Mouse (Mus musculus) E14TG2a.4 (cell line): ENCODE measurements at regions not wholly inside any gene's neighbourhood (a gene's known extent, or its start where the extent isn't known, plus 50 kb on each side); places are given as distances from the start of the nearest gene placed in this dataset.
"Not testable (repeated sequence)": the region's sequence is repeated elsewhere in the genome, so short reads cannot be mapped to it uniquely, and the experiment has no call there.

Source experiments
- H3K27me3 ChIP-seq: 2 replicates; pipeline ENCODE4 v1.6.1; 2014; ENCODE audit warnings: low read length, control low read depth; ENCODE audit not compliant: insufficient read depth
- H3K36me3 ChIP-seq: 2 replicates; pipeline ENCODE4 v1.6.1; 2014; ENCODE audit warnings: low read length, control low read depth; ENCODE audit not compliant: insufficient read depth
- H3K4me1 ChIP-seq: replicated peaks from 2 replicates; pipeline ENCODE4 v1.6.1; 2014; ENCODE audit warnings: low read depth, low read length, control low read depth
- H3K4me3 ChIP-seq: replicated peaks from 2 replicates; pipeline ENCODE4 v1.5.1; 2014; ENCODE audit warnings: mild to moderate bottlenecking, low read length
- H3K9me3 ChIP-seq: 2 replicates; pipeline ENCODE4 v1.6.1; 2014; ENCODE audit warnings: low read length, control low read depth
- CTCF ChIP-seq: conservative IDR thresholded peaks from 2 replicates; pipeline ENCODE4 v1.5.1; 2014; ENCODE audit warnings: low read length
- NANOG ChIP-seq: IDR thresholded peaks from 2 replicates; pipeline ENCODE4 v1.6.1; 2014; ENCODE audit warnings: borderline replicate concordance, low read length, mixed read lengths
- POU5F1 ChIP-seq: IDR thresholded peaks from 2 replicates; pipeline ENCODE4 v1.6.1; 2014; ENCODE audit warnings: low read length, borderline replicate concordance

DNA sequence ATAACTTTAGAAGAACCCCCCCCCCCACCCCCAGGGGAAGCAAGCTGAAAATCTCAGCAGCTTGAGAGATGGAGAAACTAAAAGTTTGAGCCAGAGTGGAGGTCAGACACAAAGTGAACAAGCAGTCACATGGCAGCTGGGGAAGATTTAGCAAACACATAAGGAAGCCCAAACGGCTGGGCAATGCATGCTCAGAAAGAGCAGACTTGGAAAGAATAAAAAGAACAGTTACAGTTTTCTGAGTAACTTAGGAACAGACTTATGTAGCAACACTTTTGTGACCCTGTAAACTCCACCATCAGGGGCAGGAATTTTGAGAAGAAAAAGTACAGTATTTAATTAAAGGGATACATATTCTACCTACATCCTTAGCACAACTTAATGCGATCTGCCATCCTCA is 1089.2 kb downstream of the Sorcs3 start:
- H3K4me3 ChIP-seq, result no peak overlapping the region
- TF ChIP-seq POU5F1, result no peak
- no peak for TF ChIP-seq NANOG
- no peak for TF ChIP-seq CTCF
- no peaks in the 10 kb centered on the region for H3K27me3 ChIP-seq
- no peaks in the 10 kb centered on the region for H3K9me3 ChIP-seq
- no peaks in the 10 kb centered on the region for H3K36me3 ChIP-seq
- H3K4me1 ChIP-seq, result no peaks in the 10 kb centered on the region

DNA sequence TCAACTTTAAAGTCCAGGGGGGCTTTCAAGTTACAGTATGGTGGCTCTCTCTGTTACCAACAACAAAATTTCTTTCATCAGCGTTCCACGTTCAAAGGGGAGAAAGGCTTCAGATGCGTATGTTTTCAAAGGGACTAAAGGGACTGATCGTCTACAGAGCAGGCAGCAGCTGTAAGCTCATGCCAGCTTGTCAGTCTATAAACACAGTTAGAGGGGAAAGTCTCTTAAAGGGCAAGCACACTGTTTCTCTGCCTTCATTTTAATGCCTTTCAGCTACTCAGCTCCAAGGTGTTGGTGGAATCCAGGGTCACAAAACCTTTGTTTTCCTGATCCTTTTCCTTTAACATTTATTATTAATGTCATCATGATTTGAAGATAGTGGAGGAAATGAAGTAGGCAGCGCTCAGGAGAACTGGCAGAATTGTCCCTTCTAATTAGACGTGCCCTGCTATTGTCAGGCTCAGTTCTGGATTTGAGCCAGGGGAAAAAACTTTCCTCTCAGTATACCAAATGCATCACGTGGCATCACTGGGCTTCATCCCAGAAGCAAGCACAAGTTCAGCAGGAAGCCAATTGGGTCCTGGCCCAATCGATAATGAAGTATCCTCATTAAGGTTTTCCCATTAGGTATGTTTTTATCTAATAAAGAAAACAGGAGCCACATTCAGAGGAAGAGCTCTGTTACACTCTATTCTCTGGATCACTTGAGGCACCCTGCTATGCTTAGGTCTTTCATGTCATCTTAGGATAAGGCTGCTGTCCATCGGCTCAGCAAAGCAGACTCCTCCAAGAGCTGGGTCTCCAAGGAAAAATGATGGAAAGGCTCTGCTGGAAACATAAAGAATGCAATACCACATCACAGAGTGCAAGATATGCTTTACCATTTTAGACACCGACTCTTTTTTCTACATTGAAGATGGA is 1093.8 kb downstream of the Sorcs3 start:
- no peak for TF ChIP-seq CTCF
- TF ChIP-seq POU5F1, result no peak
- no peak for TF ChIP-seq NANOG
- Histone ChIP-seq H3K4me1 (no peaks in the 10 kb centered on the region), H3K27me3 (no peaks in the 10 kb centered on the region), H3K9me3 (no peaks in the 10 kb centered on the region), H3K4me3 (no peak overlapping the region), H3K36me3 (no peaks in the 10 kb centered on the region)

GRCm38 (mm10) chr19:49301364-49302091 is 1095.7 kb downstream of the Sorcs3 start:
- no peak overlapping the region for H3K4me3 ChIP-seq
- no peaks in the 10 kb centered on the region for H3K4me1 ChIP-seq
- H3K9me3 ChIP-seq, result no peaks in the 10 kb centered on the region
- TF ChIP-seq CTCF (no peak), NANOG (no peak), POU5F1 (no peak)
- H3K36me3 ChIP-seq, result no peaks in the 10 kb centered on the region
- H3K27me3 ChIP-seq, result no peaks in the 10 kb centered on the region

DNA sequence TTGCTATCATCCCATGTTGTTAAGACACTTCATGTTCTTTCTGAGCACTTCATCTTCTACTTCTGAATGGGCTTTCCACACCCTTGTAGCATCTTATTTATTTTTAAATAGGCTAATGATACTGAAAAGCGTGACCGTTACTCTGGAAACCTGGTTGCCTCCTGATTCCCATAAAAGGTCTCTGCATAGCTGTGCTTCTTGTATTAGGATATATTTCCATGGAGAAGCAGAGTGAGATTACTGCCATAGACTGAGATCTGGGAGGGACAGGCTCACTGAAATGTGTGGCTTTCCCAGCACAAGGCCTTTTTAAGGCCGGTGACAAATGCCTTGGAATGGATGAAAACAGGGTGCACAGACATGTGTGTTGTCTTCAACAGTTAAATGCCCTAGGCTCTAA is 1100.0 kb downstream of the Sorcs3 start:
- Histone ChIP-seq H3K9me3 (no peaks in the 10 kb centered on the region), H3K36me3 (no peaks in the 10 kb centered on the region), H3K4me1 (no peaks in the 10 kb centered on the region), H3K27me3 (no peaks in the 10 kb centered on the region), H3K4me3 (no peak overlapping the region)
- TF ChIP-seq CTCF (no peak), NANOG (no peak), POU5F1 (no peak)

GRCm38 (mm10) chr19:49314229-49314628 is 1108.4 kb downstream of the Sorcs3 start:
- no peaks in the 10 kb centered on the region for H3K36me3 ChIP-seq
- no peak for TF ChIP-seq POU5F1
- no peak for TF ChIP-seq CTCF
- TF ChIP-seq NANOG, result no peak

GRCm38 (mm10) chr19:49359642-49360041 is 1153.8 kb downstream of the Sorcs3 start:
- H3K4me1 ChIP-seq, result no peaks in the 10 kb centered on the region
- TF ChIP-seq POU5F1 (no peak), NANOG (no peak), CTCF (no peak)
- no peaks in the 10 kb centered on the region for H3K36me3 ChIP-seq
- H3K4me3 ChIP-seq, result no peak overlapping the region
- H3K9me3 ChIP-seq, result no peaks in the 10 kb centered on the region
- no peaks in the 10 kb centered on the region for H3K27me3 ChIP-seq

More at GRCm38 (mm10) chr19:49314229-49314628, 1108.4 kb downstream of the Sorcs3 start:
- H3K4me3 ChIP-seq, result no peak overlapping the region
- no peaks in the 10 kb centered on the region for H3K27me3 ChIP-seq
- no peaks in the 10 kb centered on the region for H3K4me1 ChIP-seq
- H3K9me3 ChIP-seq, result no peaks in the 10 kb centered on the region

DNA sequence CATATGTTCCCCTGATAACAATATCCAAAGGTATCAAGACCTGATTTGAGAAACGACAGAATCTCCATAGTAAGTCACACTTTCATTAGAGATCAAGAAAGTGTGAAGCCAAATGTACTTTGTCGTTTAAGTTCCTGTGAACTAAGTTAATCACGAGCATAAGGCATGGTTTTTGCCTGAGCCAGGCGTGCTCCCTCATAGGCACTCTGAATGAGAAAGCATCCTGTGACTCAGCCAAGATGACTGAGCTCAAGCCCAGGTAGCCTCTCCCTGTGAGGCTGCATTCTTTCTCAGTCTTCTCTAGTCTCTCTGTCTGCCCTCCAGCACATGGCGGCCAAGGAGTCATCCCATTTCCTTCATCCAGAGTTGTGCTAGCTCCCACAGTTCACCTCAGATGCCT is 1154.9 kb downstream of the Sorcs3 start:
- Histone ChIP-seq H3K27me3 (no peaks in the 10 kb centered on the region), H3K9me3 (no peaks in the 10 kb centered on the region), H3K4me3 (no peak overlapping the region), H3K4me1 (no peaks in the 10 kb centered on the region), H3K36me3 (no peaks in the 10 kb centered on the region)
- no peak for TF ChIP-seq NANOG
- no peak for TF ChIP-seq CTCF
- no peak for TF ChIP-seq POU5F1

DNA sequence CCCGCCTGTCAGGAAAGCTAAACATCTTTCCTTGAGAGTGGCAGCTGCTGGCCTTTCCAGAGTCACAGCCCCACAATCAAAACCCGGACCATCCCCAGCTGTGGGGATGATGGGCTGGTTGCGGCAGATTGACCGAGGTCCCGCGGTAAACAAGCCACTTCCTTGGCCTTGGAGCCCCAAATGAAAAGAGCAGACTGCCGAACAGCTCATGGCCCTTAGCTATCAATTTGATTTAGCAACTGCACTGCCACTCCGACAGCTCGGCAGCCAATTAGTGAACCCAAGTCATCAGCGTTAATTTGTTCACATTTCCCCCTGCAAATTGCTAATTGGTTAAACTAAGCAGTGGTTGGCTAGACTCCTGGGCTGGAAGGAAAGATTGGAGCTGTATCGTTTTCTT is 1155.3 kb downstream of the Sorcs3 start:
- H3K4me1 ChIP-seq, H3K4me3 ChIP-seq, H3K36me3 ChIP-seq, H3K27me3 ChIP-seq, H3K9me3 ChIP-seq: not testable (repeated sequence)

DNA sequence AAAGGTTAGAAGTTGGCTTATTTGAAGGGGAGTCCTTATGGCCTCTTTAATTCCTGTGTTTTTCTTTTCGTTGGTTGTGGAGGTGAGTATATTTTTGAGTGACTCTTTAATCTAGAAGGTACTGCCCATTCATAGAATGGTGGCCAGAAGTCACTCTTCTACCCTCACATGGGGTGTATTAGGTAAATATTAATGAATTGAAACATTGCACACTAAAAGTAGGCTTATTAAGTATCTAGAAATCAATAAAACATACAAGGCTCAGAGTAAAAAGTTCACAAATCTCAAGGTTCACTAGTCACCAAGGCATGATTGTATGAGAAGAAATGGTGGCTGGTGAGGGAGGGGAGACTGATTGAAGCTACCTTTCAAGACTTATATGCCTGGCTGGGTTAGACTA is 1167.1 kb downstream of the Sorcs3 start:
- Histone ChIP-seq H3K4me1 (no peaks in the 10 kb centered on the region), H3K27me3 (no peaks in the 10 kb centered on the region), H3K4me3 (no peak overlapping the region), H3K9me3 (no peaks in the 10 kb centered on the region), H3K36me3 (no peaks in the 10 kb centered on the region)
- TF ChIP-seq NANOG (no peak), POU5F1 (no peak), CTCF (no peak)
